Mouse (Mus musculus) heart, postnatal 0 days (tissue): ENCODE measurements around the gene Cabin1. TPM values are rescaled to one million over a fixed set of nuclear protein-coding genes. Genes with fewer than 3 reads are reported as not detected.

ENCODE experiments used
- ATAC-seq: fragments of 200-750 bp; cut with Nextera tagmentation; 2 replicates; pipeline ENCODE4 v1.8.0; 2017; ENCODE audit warnings: low read depth, moderate number of reproducible peaks, moderate library complexity; ENCODE audit not compliant: insufficient read depth
- DNase-seq: peaks from one replicate; pipeline ENCODE4 v3.0.0-alpha.2; 2016; ENCODE audit warnings: low spot score
- H3K27ac ChIP-seq: fragments of 300-500 bp; sonication (generic); 2 replicates; pipeline ENCODE4 v1.5.1; 2014; ENCODE audit warnings: low read depth, mild to moderate bottlenecking
- H3K27me3 ChIP-seq: fragments of 300-500 bp; sonication (generic); 2 replicates; pipeline ENCODE4 v1.6.1; 2014; ENCODE audit warnings: low read length, mixed read lengths; ENCODE audit not compliant: control insufficient read depth, insufficient read depth
- H3K36me3 ChIP-seq: fragments of 300-500 bp; sonication (generic); replicated peaks from 2 replicates; pipeline ENCODE4 v1.6.1; 2014; ENCODE audit warnings: low read length, mixed read lengths; ENCODE audit not compliant: control insufficient read depth, insufficient read depth
- H3K4me1 ChIP-seq: fragments of 300-500 bp; sonication (generic); 2 replicates; pipeline ENCODE4 v1.6.1; 2014; ENCODE audit warnings: antibody characterized with exemption; ENCODE audit not compliant: control insufficient read depth, insufficient read depth
- H3K4me2 ChIP-seq: fragments of 300-500 bp; sonication (generic); 2 replicates; pipeline ENCODE4 v1.6.1; 2014; ENCODE audit warnings: low read depth, mild to moderate bottlenecking, low read length, moderate library complexity
- H3K4me3 ChIP-seq: fragments of 300-500 bp; sonication (generic); 2 replicates; pipeline ENCODE4 v1.5.1; 2014; ENCODE audit warnings: low read depth, low read length
- H3K9ac ChIP-seq: fragments of 300-500 bp; sonication (generic); replicated peaks from 2 replicates; pipeline ENCODE4 v1.6.1; 2014; ENCODE audit warnings: low read depth, low read length, mixed read lengths
- H3K9me3 ChIP-seq: fragments of 300-500 bp; sonication (generic); replicated peaks from 2 replicates; pipeline ENCODE4 v1.6.1; 2016; ENCODE audit warnings: low read length; ENCODE audit not compliant: control insufficient read depth
- CTCF ChIP-seq: IDR thresholded peaks from 2 replicates; pipeline ENCODE4 v1.5.1; 2016; ENCODE audit warnings: antibody characterized with exemption, control low read depth, low read depth
- EP300 ChIP-seq: IDR thresholded peaks from 2 replicates; pipeline ENCODE4 v1.6.1; 2016; ENCODE audit warnings: antibody characterized with exemption, low read depth
- WGBS: fragments of 180-500 bp; shearing (Covaris S2); extraction: QIAGEN DNeasy Blood & Tissue Kit; methylation state at CpG from one replicate; pipeline ENCODE4 v1.1.7; 2014; 5-methylcytosine and 5-hydroxymethylcytosine counted together
- polyA plus RNA-seq: library from polyadenylated mRNA; unstranded; fragments of >200 nt; fragmentation: Nextera tagmentation; extraction: Ambion mirVana; gene quantifications from 2 replicates; pipeline ENCODE4 v1.2.1, GENCODE M21; 2015
- total RNA-seq: library from RNA; depleted of rRNA; stranded (reverse); fragments of >200 nt; gene quantifications from 2 replicates; pipeline ENCODE4 v1.2.3, GENCODE M21; 2014; ENCODE audit warnings: low replicate concordance

The Cabin1 gene
- total and polyA plus RNA-seq, 2 experiments from 2014 or later = 14.0 to 194 TPM

- ATAC-seq = peak; percentile 58
- Histone ChIP-seq H3K27me3 (peaks cover 12% of the 10 kb centered on the region; the same call in 1 of the 2 replicates), H3K36me3 (no peaks in the 10 kb centered on the region), H3K4me2 (peak within 1 kb of the TSS; percentile 63), H3K4me3 (peak within 1 kb of the TSS; percentile 42), H3K9me3 (peaks cover 9% of the 10 kb centered on the region), H3K9ac (peak within 1 kb of the TSS; percentile 38), H3K27ac (no peak within 1 kb of the TSS), H3K4me1 (0 out of 2 replicates have a peak, but pooled peaks cover 4% of the 10 kb centered on the region)
- peak; percentile 37 for DNase-seq
- 2% methylated on average over 28 of the region's 28 CpGs for WGBS
- TF ChIP-seq EP300 (no peak), CTCF (no peak)
These were observed 16.8 kb upstream of the Cabin1 start, which contains the start of the genes Gm20441 and Gstt3 for GRCm38 (mm10) chr10:75780769-75781578. TSS of gene Gm20441 (minus strand) at chr10:75780954. TSS of gene Gstt3 (minus strand) at chr10:75781414.

DNA sequence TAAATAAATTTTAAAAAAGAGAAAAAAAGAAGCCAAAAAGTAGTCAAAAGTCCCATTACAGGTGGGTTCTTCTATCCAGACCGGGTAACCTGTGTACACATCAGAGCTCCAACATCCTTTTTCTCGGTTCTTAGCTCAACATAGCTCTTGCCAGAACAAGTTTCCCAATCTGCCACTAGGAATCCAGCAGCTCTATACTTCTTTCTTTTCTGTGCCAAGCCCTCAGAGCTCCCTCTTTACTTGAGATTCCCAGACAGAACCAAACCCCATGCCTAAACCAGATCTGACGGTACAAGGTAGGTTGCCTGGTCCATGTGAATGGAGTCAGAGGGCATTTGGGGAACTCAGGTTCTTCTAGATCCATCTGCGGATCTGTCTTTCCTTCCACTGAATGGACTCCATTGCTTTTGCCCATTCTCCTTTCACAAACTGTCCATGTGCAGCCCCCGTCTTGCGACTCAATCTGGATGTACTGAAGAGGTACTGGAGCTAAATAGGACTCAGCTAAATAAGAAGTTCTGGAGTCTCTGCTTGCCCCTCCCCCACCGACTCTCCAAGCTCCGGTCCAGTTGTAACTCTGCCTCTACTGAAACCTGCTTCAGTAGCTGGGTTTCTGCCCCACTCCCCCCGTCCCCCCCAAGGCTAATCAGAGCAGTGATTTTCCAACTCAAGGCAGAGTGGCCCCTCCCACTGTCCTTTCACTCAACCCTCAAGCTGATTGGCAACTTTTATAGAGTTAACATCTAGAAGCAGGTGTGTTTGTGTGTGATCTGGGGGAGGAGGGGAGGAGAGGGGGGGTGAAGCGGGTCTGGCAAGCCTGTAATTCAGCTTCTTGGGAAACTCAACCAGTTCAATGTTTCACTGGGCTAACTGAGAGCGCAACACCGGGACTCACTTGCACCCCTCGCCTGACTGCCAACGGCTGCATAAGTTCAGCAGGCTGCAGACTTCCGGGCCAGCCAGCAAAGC, 15.3 kb upstream of the Cabin1 start:
- H3K4me2 ChIP-seq = 0 out of 2 replicates have a peak overlapping the region, but pooled peaks have one; percentile 63
- H3K4me1 ChIP-seq = 0 out of 2 replicates have a peak, but pooled peaks cover 4% of the 10 kb centered on the region
- ATAC-seq (no peak), DNase-seq (no peak)
- no peaks in the 10 kb centered on the region for H3K36me3 ChIP-seq
- peaks cover 9% of the 10 kb centered on the region for H3K9me3 ChIP-seq
- H3K27me3 ChIP-seq = peaks cover 12% of the 10 kb centered on the region; the same call in 1 of the 2 replicates
- TF ChIP-seq EP300 (no peak), CTCF (no peak)
- H3K4me3 ChIP-seq = no peak overlapping the region
- H3K27ac ChIP-seq = no peak overlapping the region
- no peak overlapping the region for H3K9ac ChIP-seq
- 39% methylated on average over 15 of the region's 15 CpGs for WGBS

GRCm38 (mm10) chr10:75777885-75778284, 13.7 kb upstream of the Cabin1 start:
- no peak for DNase-seq
- H3K36me3 ChIP-seq = no peaks in the 10 kb centered on the region
- TF ChIP-seq CTCF = no peak
- no peak overlapping the region for H3K27ac ChIP-seq
- H3K27me3 ChIP-seq = peaks cover 12% of the 10 kb centered on the region; the same call in 1 of the 2 replicates
- 63% methylated on average over 2 of the region's 2 CpGs for WGBS
- no peak for ATAC-seq
- no peak overlapping the region for H3K4me2 ChIP-seq
- no peak overlapping the region for H3K4me3 ChIP-seq
- peaks cover 9% of the 10 kb centered on the region for H3K9me3 ChIP-seq
- 0 out of 2 replicates have a peak, but pooled peaks cover 5% of the 10 kb centered on the region for H3K4me1 ChIP-seq
- H3K9ac ChIP-seq = no peak overlapping the region

DNA sequence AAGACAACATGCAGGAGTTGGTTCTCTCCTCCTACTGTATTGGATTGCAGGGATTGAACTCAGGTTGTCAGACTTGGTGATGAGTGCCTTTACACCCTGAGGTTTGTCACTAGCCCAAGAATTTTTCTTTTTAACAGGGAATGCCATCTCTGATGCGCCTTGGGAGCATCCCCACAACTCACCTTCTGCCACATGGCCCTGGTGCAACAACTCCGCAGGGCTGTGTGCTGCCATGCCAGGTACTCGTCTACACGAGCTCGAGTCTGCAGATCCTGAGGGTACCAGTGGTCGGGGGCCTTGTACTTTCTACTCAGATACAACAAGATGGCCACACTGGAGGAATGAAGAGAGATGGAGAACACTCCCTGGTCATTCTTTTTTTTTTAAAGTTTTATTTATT, 12.4 kb upstream of the Cabin1 start:
- H3K27me3 ChIP-seq = 0 out of 2 replicates have a peak, but pooled peaks cover 7% of the 10 kb centered on the region
- DNase-seq (no peak), ATAC-seq (no peak)
- no peak overlapping the region for H3K9ac ChIP-seq
- no peak overlapping the region for H3K27ac ChIP-seq
- no peak overlapping the region for H3K4me2 ChIP-seq
- no peak overlapping the region for H3K4me3 ChIP-seq
- H3K9me3 ChIP-seq = peaks cover 9% of the 10 kb centered on the region
- H3K36me3 ChIP-seq = no peaks in the 10 kb centered on the region
- peaks cover 12% of the 10 kb centered on the region for H3K4me1 ChIP-seq
- TF ChIP-seq EP300 (no peak), CTCF (no peak)
- 75% methylated on average over 6 of the region's 6 CpGs for WGBS

DNA sequence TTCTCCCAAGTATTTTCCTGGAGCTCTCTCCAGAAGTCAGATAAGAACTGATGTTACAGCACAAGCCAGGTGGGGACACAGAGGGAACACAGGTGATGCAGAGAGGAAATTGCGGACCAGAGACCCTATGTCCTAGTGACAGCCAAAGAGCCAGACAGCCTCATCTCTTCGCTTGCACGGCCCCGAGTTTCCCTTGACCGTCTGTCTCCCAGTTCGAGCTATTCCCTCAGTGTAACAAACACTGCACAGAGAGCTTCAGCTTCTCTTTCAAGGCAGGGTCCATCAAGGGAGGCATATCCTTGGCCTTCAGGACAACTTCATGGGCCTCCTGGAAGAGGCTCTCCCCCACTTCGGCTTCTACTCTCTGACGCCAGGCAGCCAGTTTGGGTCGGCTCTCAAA, 10.4 kb upstream of the Cabin1 start:
- no peak for TF ChIP-seq EP300
- no peak for TF ChIP-seq CTCF
- WGBS = 82% methylated on average over 9 of the region's 9 CpGs

More for the DNA sequence above, 10.4 kb upstream of the Cabin1 start:
- DNase-seq = no peak
- Histone ChIP-seq H3K27ac (no peak overlapping the region), H3K9me3 (peaks cover 9% of the 10 kb centered on the region), H3K27me3 (0 out of 2 replicates have a peak, but pooled peaks cover 2% of the 10 kb centered on the region), H3K36me3 (no peaks in the 10 kb centered on the region), H3K4me2 (no peak overlapping the region), H3K4me3 (no peak overlapping the region), H3K4me1 (peaks cover 8% of the 10 kb centered on the region), H3K9ac (no peak overlapping the region)
- ATAC-seq = no peak
